Mouse (Mus musculus) liver, embryonic 11.5 days (tissue): ENCODE data around the gene Cers4. TPM values are rescaled to one million over a fixed set of nuclear protein-coding genes. Genes with fewer than 3 reads are reported as not detected.
A peak's percentile ranks its signal among the peaks of the same experiment; 100 is the strongest.

Source experiments
- ATAC-seq: fragments of 200-750 bp; cut with Nextera tagmentation; replicated peaks from 2 replicates; pipeline ENCODE4 v1.8.0; 2017; ENCODE audit warnings: moderate number of reproducible peaks, mild to moderate bottlenecking, moderate TSS enrichment, moderate library complexity; ENCODE audit not compliant: low FRiP score
- DNase-seq: peaks from one replicate; pipeline ENCODE4 v3.0.0-alpha.2; 2017; ENCODE audit warnings: low spot score
- H3K27ac ChIP-seq: fragments of 300-500 bp; sonication (generic); 2 replicates; pipeline ENCODE4 v1.5.1; 2014; ENCODE audit warnings: mild to moderate bottlenecking, low read depth, low read length, control low read depth
- H3K27me3 ChIP-seq: fragments of 300-500 bp; sonication (generic); replicated peaks from 2 replicates; pipeline ENCODE4 v1.6.1; 2014; ENCODE audit warnings: low read length, mixed read lengths; ENCODE audit not compliant: control insufficient read depth, insufficient read depth
- H3K36me3 ChIP-seq: fragments of 300-500 bp; sonication (generic); 2 replicates; pipeline ENCODE4 v1.6.1; 2014; ENCODE audit warnings: mild to moderate bottlenecking, low read length, moderate library complexity, mixed read lengths; ENCODE audit not compliant: control insufficient read depth, insufficient read depth
- H3K4me1 ChIP-seq: fragments of 300-500 bp; sonication (generic); replicated peaks from 2 replicates; pipeline ENCODE4 v1.6.1; 2014; ENCODE audit warnings: low read length, mixed read lengths; ENCODE audit not compliant: control insufficient read depth, insufficient read depth
- H3K4me2 ChIP-seq: fragments of 300-500 bp; sonication (generic); 2 replicates; pipeline ENCODE4 v1.6.1; 2014; ENCODE audit warnings: mild to moderate bottlenecking, control low read depth, moderate library complexity
- H3K4me3 ChIP-seq: fragments of 300-500 bp; sonication (generic); 2 replicates; pipeline ENCODE4 v1.5.1; 2014; ENCODE audit warnings: low read depth, low read length, control low read depth
- H3K9ac ChIP-seq: fragments of 300-500 bp; sonication (generic); 2 replicates; pipeline ENCODE4 v1.6.1; 2014; ENCODE audit warnings: low read depth, low read length, control low read depth
- H3K9me3 ChIP-seq: fragments of 300-500 bp; sonication (generic); 2 replicates; pipeline ENCODE4 v1.6.1; 2016; ENCODE audit warnings: low read length, inconsistent platforms, mixed read lengths; ENCODE audit not compliant: control insufficient read depth
- WGBS: fragments of 180-500 bp; shearing (Covaris S2); extraction: QIAGEN DNeasy Blood & Tissue Kit; methylation state at CpG from one replicate; pipeline ENCODE4 v1.1.7; 2014; 5-methylcytosine and 5-hydroxymethylcytosine counted together
- polyA plus RNA-seq: library from polyadenylated mRNA; unstranded; fragments of >200 nt; fragmentation: Nextera tagmentation; extraction: Ambion mirVana; gene quantifications from 2 replicates; pipeline ENCODE4 v1.2.1, GENCODE M21; 2014

The Cers4 gene
- polyA plus RNA-seq = 5.8 and 6.3 TPM in 2 replicates

DNA sequence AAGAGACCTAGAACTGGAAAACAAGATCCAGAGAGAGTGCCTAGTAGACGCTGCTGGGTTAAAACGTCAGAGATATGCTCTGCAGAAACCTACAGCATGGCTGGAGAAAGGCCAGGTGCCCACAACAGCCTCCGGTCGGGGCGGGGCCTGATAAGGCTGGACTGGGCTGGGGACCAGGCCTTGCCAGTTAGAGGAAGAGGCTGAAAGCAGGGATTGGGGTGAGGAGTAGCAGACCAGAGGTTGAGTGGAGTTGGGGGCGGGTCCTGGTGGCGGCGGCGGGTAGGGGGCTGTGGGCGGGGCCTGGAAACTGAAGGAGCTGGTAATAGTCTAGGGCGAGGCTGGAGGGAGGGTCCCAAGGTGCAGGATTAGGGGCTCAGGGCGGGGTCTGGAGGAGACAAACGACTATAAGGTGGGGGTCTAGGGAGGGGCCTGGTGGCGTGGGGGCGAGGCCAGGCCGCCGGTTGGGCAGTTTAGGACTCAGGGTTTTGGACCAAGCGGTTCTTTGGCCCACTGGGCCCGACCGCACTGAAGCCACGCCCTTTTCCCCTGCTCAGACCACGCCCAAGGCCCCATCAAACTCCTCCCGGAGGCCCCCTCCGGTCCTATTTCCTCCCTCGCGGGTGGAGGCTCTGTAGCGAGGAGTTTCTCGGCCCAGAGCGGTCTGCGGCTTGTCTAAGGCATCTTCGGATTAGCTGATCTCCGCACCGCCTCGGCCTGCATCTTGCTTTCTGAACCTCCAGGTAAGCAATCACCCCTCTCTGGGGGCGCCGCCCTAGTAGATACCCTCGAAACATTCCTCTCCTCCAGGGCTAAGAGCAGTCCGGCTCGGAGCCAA is at the start of gene Cers4:
Cers4 (plus strand) TSS at position 176 of the 835 bp plus-strand sequence.
- H3K27ac ChIP-seq = peak within 1 kb of the TSS; percentile 43; the same call in 1 of the 2 replicates
- peak within 1 kb of the TSS; percentile 52 for H3K9ac ChIP-seq
- no peaks in the 10 kb centered on the region for H3K36me3 ChIP-seq
- DNase-seq = peak; percentile 76
- H3K4me3 ChIP-seq = peak within 1 kb of the TSS; percentile 57
- H3K4me1 ChIP-seq = no peaks in the 10 kb centered on the region
- H3K4me2 ChIP-seq = peak within 1 kb of the TSS; percentile 83
- WGBS = 1% methylated on average over 38 of the region's 39 CpGs
- H3K9me3 ChIP-seq = no peaks in the 10 kb centered on the region
- peak; percentile 90 for ATAC-seq
- no peaks in the 10 kb centered on the region for H3K27me3 ChIP-seq

- no peaks in the 10 kb centered on the region for H3K36me3 ChIP-seq
- H3K9me3 ChIP-seq = no peaks in the 10 kb centered on the region
- H3K27ac ChIP-seq = no peak overlapping the region
- no peaks in the 10 kb centered on the region for H3K27me3 ChIP-seq
- H3K4me3 ChIP-seq = no peak overlapping the region
- 79% methylated on average over 2 of the region's 2 CpGs for WGBS
- no peak overlapping the region for H3K9ac ChIP-seq
- H3K4me2 ChIP-seq = no peak overlapping the region
- ATAC-seq = no peak
- DNase-seq = no peak
- no peaks in the 10 kb centered on the region for H3K4me1 ChIP-seq
Observed at GRCm38 (mm10) chr8:4458165-4458564, 34.7 kb upstream of the Cers4 start.

GRCm38 (mm10) chr8:4463061-4463460 is 29.8 kb upstream of the Cers4 start:
- Histone ChIP-seq H3K9ac (no peak overlapping the region), H3K4me2 (no peak overlapping the region), H3K27ac (no peak overlapping the region), H3K4me1 (no peaks in the 10 kb centered on the region), H3K4me3 (no peak overlapping the region), H3K36me3 (no peaks in the 10 kb centered on the region), H3K27me3 (no peaks in the 10 kb centered on the region), H3K9me3 (no peaks in the 10 kb centered on the region)
- ATAC-seq = no peak
- DNase-seq = no peak
- 82% methylated on average over 2 of the region's 2 CpGs for WGBS

- no peak overlapping the region for H3K4me3 ChIP-seq
- H3K9ac ChIP-seq = no peak overlapping the region
- H3K4me2 ChIP-seq = no peak overlapping the region
- ATAC-seq (no peak), DNase-seq (peak; percentile 12)
- H3K4me1 ChIP-seq = no peaks in the 10 kb centered on the region
- WGBS = 75% methylated on average over 7 of the region's 7 CpGs
- H3K27ac ChIP-seq = no peak overlapping the region
- H3K36me3 ChIP-seq = no peaks in the 10 kb centered on the region
- H3K27me3 ChIP-seq = no peaks in the 10 kb centered on the region
- no peaks in the 10 kb centered on the region for H3K9me3 ChIP-seq
Observed at GRCm38 (mm10) chr8:4474419-4475187, 18.2 kb upstream of the Cers4 start.

- no peaks in the 10 kb centered on the region for H3K27me3 ChIP-seq
- no peaks in the 10 kb centered on the region for H3K4me1 ChIP-seq
- H3K4me3 ChIP-seq = no peak overlapping the region
- H3K9me3 ChIP-seq = no peaks in the 10 kb centered on the region
- peak; percentile 22 for DNase-seq
- no peaks in the 10 kb centered on the region for H3K36me3 ChIP-seq
- 77% methylated on average over 4 of the region's 4 CpGs for WGBS
- no peak overlapping the region for H3K9ac ChIP-seq
- no peak overlapping the region for H3K27ac ChIP-seq
- ATAC-seq = no peak
- H3K4me2 ChIP-seq = no peak overlapping the region
Observed at GRCm38 (mm10) chr8:4481154-4481553, 11.7 kb upstream of the Cers4 start.

- 55% methylated on average over 4 of the region's 4 CpGs for WGBS
- Histone ChIP-seq H3K4me2 (no peak overlapping the region), H3K4me1 (no peaks in the 10 kb centered on the region), H3K36me3 (no peaks in the 10 kb centered on the region), H3K9ac (no peak overlapping the region), H3K27ac (no peak overlapping the region), H3K4me3 (no peak overlapping the region), H3K27me3 (no peaks in the 10 kb centered on the region), H3K9me3 (no peaks in the 10 kb centered on the region)
- DNase-seq (peak; percentile 15), ATAC-seq (no peak)
Observed at GRCm38 (mm10) chr8:4481586-4481985, 11.2 kb upstream of the Cers4 start.

GRCm38 (mm10) chr8:4482501-4482900 is 10.3 kb upstream of the Cers4 start:
- Histone ChIP-seq H3K4me2 (no peak overlapping the region), H3K36me3 (no peaks in the 10 kb centered on the region), H3K4me1 (no peaks in the 10 kb centered on the region), H3K27me3 (no peaks in the 10 kb centered on the region), H3K9me3 (no peaks in the 10 kb centered on the region), H3K27ac (no peak overlapping the region), H3K9ac (no peak overlapping the region), H3K4me3 (no peak overlapping the region)
- WGBS = 77% methylated on average over 4 of the region's 4 CpGs
- DNase-seq (peak; percentile 2), ATAC-seq (no peak)

DNA sequence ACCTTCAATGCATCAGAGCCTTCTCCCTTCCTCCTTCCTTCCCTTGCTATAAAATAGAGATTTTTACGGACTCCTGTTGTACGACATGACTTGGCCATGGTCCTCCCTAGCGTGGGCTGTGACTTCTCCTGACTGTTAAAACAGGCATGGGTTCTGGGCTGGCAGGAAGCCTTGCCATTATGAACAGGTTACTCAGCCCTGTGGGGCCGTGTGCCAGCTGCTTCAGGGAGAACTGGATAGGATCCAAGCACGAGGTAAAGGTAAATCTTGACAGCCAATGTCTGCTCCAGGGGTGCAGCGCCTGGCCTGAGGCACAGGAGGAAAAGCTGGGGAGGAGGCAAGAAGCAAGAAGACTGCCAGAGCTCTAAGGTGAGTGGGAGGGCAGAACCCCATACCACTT is 9.5 kb upstream of the Cers4 start:
- H3K9me3 ChIP-seq = no peaks in the 10 kb centered on the region
- no peak overlapping the region for H3K4me2 ChIP-seq
- ATAC-seq = no peak
- no peaks in the 10 kb centered on the region for H3K27me3 ChIP-seq
- H3K4me1 ChIP-seq = no peaks in the 10 kb centered on the region
- H3K4me3 ChIP-seq = no peak overlapping the region
- 72% methylated on average over 6 of the region's 6 CpGs for WGBS
- H3K9ac ChIP-seq = no peak overlapping the region
- no peak overlapping the region for H3K27ac ChIP-seq
- peak; percentile 18 for DNase-seq
- no peaks in the 10 kb centered on the region for H3K36me3 ChIP-seq
